Mouse (Mus musculus): ENCODE data around the gene Olfr1335.
"Not testable (repeated sequence)": the region's sequence is repeated elsewhere in the genome, so short reads cannot be mapped to it uniquely, and the experiment has no call there.

Gene Olfr1335

DNA sequence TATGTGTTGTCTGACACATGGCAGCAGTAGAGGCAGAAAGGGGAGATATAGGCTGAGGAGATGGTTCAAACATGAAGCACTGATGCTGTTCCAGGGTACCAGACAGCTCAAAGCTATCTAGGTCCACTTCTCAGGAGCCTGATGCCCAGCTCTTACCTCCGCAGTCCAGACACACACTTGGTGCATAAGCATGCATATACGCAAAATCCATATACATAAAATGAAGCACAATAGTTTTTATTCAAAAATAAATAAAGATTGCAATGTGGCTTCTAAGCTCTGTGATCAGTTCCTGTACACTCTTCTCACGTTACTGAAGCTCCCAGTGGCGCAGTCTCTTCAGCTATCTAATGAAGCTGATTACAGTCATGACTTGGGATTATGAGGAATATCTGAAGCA, at the start of gene Olfr1335:
Gene Olfr1335 (minus strand): TSS at position 101 of the 400 bp plus-strand sequence.
- DNase-seq = no peak

DNA sequence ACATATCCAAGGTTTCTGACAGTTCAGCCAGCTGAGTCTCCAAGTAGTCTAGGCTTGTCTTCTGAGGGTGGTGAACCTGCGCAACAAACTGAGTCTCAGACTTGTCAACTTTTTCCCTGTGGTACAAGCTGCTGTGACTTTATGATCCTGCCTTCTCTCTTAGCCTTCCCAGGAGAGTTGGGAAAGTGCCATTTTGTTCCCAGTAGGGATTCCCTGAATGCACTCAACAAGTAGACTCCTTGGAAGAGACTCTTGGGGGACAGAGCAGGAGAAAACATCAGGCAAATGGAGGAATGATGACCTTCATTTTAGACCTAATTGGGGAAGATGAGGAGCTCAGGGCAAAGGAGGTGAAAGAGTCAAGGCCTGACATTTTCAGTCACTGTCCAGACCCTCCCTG, 26.4 kb upstream of the Olfr1335 start, which contains the start of gene Olfr1333:
Gene Olfr1333 (minus strand): TSS at position 101 of the 400 bp plus-strand sequence.
- no peak for DNase-seq

- DNase-seq = no peak
These were observed 9.2 kb upstream of the Olfr1335 start for GRCm38 (mm10) chr4:118818921-118819320.

DNA sequence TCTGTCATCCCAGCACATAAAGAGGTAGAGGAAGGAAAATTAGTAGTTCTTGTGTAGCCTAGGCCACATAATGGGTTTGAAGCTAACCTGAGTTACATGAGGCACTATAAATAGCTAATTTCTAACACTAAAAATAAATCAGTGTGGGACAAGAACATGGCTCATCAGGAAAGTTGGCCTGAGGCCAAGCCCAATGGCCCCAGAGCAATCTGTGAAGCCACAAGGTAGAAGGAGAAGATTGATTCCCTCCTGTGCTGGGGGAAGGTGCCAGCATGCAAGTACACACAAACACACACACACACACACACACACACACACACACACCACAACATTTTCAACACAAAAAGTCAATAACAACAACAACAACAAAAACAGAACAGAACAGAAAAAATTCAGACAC, 16.9 kb downstream of the Olfr1335 start:
- not testable (repeated sequence) for DNase-seq

DNA sequence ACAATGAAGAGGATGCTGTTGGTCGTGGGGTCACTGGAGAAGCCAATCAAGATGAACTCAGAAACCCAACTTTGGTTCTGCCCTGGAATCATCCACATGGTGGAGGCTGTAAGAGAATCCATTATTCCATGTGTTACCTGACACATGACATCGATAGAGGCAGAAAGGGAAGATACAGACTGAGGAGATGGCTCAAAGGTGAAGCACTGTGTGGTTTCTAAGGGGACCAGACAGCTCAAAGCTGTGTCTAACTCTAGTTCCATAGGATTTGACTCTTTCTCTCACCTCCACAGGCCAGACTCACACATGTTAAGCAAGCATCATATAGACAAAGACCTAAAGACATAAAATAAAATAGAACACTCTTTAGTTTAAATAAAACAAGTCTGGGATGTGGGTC, 27.3 kb downstream of the Olfr1335 start, which contains the start of gene Olfr1337:
Gene Olfr1337 (minus strand): TSS at position 101 of the 400 bp plus-strand sequence.
- DNase-seq = no peak
